Mouse (Mus musculus): Measurements from ENCODE around the gene Stk39. TPM values are rescaled to one million over a fixed set of nuclear protein-coding genes. Genes with fewer than 3 reads are reported as not detected.

The Stk39 gene
- polyA plus RNA-seq, 1 experiment from 2014 or later, result 1.9 TPM

- Histone ChIP-seq H3K9ac (no peak overlapping the region), H3K4me1 (replicated peaks) (no peaks in the 10 kb centered on the region), H3K4me2 (no peak overlapping the region), H3K36me3 (replicated peaks) (no peaks in the 10 kb centered on the region), H3K27ac (replicated peaks) (no peak overlapping the region), H3K27me3 (no peaks in the 10 kb centered on the region), H3K4me3 (replicated peaks) (no peak overlapping the region), H3K9me3 (replicated peaks) (no peaks in the 10 kb centered on the region)
- ATAC-seq (ENCODE audit: insufficient read depth), result no peak
- WGBS (ENCODE audit: insufficient replicate concordance), result 70% methylated on average over 4 of the region's 4 CpGs
These were observed 310.1 kb downstream of the Stk39 start for GRCm38 (mm10) chr2:68162012-68162411.

- no peaks in the 10 kb centered on the region for H3K9me3 ChIP-seq (replicated peaks)
- no peak overlapping the region for H3K4me3 ChIP-seq (replicated peaks)
- H3K9ac ChIP-seq, result no peak overlapping the region
- no peaks in the 10 kb centered on the region for H3K4me1 ChIP-seq (replicated peaks)
- no peak for ATAC-seq (ENCODE audit: insufficient read depth)
- 69% methylated on average over 2 of the region's 2 CpGs for WGBS (ENCODE audit: insufficient replicate concordance)
- no peak overlapping the region for H3K4me2 ChIP-seq
- H3K27ac ChIP-seq (replicated peaks), result no peak overlapping the region
- H3K27me3 ChIP-seq, result no peaks in the 10 kb centered on the region
- H3K36me3 ChIP-seq (replicated peaks), result no peaks in the 10 kb centered on the region
These were observed 311.5 kb downstream of the Stk39 start for GRCm38 (mm10) chr2:68160566-68160965.

Other genes starting within 250 kb of the Stk39 start
- not detected in 2 replicates for gene 4933409G03Rik, start 110.1 kb upstream of the Stk39 start, polyA plus RNA-seq (2015; fragmentation: Nextera tagmentation; extraction: Ambion mirVana)
- not detected in 2 replicates for gene 4932414N04Rik, start 184.2 kb upstream of the Stk39 start, polyA plus RNA-seq (2015; fragmentation: Nextera tagmentation; extraction: Ambion mirVana)